Mouse (Mus musculus) hindbrain, embryonic 12.5 days (tissue): ENCODE measurements at regions not wholly inside any gene's neighbourhood (a gene's known extent, or its start where the extent isn't known, plus 50 kb on each side); places are given as distances from the start of the nearest gene placed in this dataset.

ENCODE experiments used
- ATAC-seq: fragments of 200-750 bp; cut with Nextera tagmentation; 2 replicates; pipeline ENCODE4 v1.8.0; 2017; ENCODE audit warnings: moderate TSS enrichment; ENCODE audit not compliant: low FRiP score
- H3K27ac ChIP-seq: fragments of 300-500 bp; sonication (generic); 2 replicates; pipeline ENCODE4 v1.5.1; 2016; ENCODE audit warnings: mild to moderate bottlenecking
- H3K27me3 ChIP-seq: fragments of 300-500 bp; sonication (generic); 2 replicates; pipeline ENCODE4 v1.6.1; 2016; ENCODE audit warnings: mild to moderate bottlenecking
- H3K36me3 ChIP-seq: fragments of 300-500 bp; sonication (generic); 2 replicates; pipeline ENCODE4 v1.6.1; 2016; ENCODE audit warnings: mild to moderate bottlenecking
- H3K4me1 ChIP-seq: fragments of 300-500 bp; sonication (generic); 2 replicates; pipeline ENCODE4 v1.6.1; 2016
- H3K4me2 ChIP-seq: fragments of 300-500 bp; sonication (generic); replicated peaks from 2 replicates; pipeline ENCODE4 v1.6.1; 2016; ENCODE audit warnings: mild to moderate bottlenecking
- H3K4me3 ChIP-seq: fragments of 300-500 bp; sonication (generic); 2 replicates; pipeline ENCODE4 v1.5.1; 2016; ENCODE audit warnings: mild to moderate bottlenecking
- H3K9ac ChIP-seq: fragments of 300-500 bp; sonication (generic); 2 replicates; pipeline ENCODE4 v1.6.1; 2016; ENCODE audit warnings: mild to moderate bottlenecking, moderate library complexity
- H3K9me3 ChIP-seq: fragments of 300-500 bp; sonication (generic); replicated peaks from 2 replicates; pipeline ENCODE4 v1.6.1; 2016; ENCODE audit warnings: mild to moderate bottlenecking
- WGBS: fragments of 180-500 bp; shearing (Covaris S2); methylation state at CpG from one replicate; pipeline ENCODE4 v1.1.7; 2016; 5-methylcytosine and 5-hydroxymethylcytosine counted together

- H3K27ac ChIP-seq, result no peak overlapping the region
- no peak overlapping the region for H3K4me2 ChIP-seq
- no peaks in the 10 kb centered on the region for H3K27me3 ChIP-seq
- H3K36me3 ChIP-seq, result no peaks in the 10 kb centered on the region
- no peaks in the 10 kb centered on the region for H3K9me3 ChIP-seq
- 80% methylated on average over 8 of the region's 8 CpGs for WGBS
- no peak overlapping the region for H3K4me3 ChIP-seq
- H3K9ac ChIP-seq, result no peak overlapping the region
- ATAC-seq, result no peak
- H3K4me1 ChIP-seq, result peaks cover 4% of the 10 kb centered on the region; the same call in 1 of the 2 replicates
Measured at GRCm38 (mm10) chr9:14116097-14116840, 158.6 kb upstream of the Sesn3 start.

GRCm38 (mm10) chr9:14133372-14133771 is 141.5 kb upstream of the Sesn3 start:
- Histone ChIP-seq H3K27me3 (no peaks in the 10 kb centered on the region), H3K4me2 (no peak overlapping the region), H3K27ac (no peak overlapping the region), H3K9me3 (no peaks in the 10 kb centered on the region), H3K9ac (no peak overlapping the region), H3K36me3 (no peaks in the 10 kb centered on the region), H3K4me1 (no peaks in the 10 kb centered on the region), H3K4me3 (no peak overlapping the region)
- ATAC-seq, result no peak
- 88% methylated on average over 5 of the region's 5 CpGs for WGBS

GRCm38 (mm10) chr9:14134894-14135450 is 139.9 kb upstream of the Sesn3 start:
- Histone ChIP-seq H3K27ac (no peak overlapping the region), H3K36me3 (no peaks in the 10 kb centered on the region), H3K9me3 (no peaks in the 10 kb centered on the region), H3K4me2 (no peak overlapping the region), H3K4me1 (no peaks in the 10 kb centered on the region), H3K4me3 (no peak overlapping the region), H3K9ac (no peak overlapping the region), H3K27me3 (no peaks in the 10 kb centered on the region)
- ATAC-seq, result no peak
- 67% methylated on average over 6 of the region's 6 CpGs for WGBS

- no peak overlapping the region for H3K9ac ChIP-seq
- no peaks in the 10 kb centered on the region for H3K27me3 ChIP-seq
- H3K4me3 ChIP-seq, result no peak overlapping the region
- H3K4me2 ChIP-seq, result no peak overlapping the region
- 96% methylated on average over 4 of the region's 4 CpGs for WGBS
- no peaks in the 10 kb centered on the region for H3K36me3 ChIP-seq
- no peaks in the 10 kb centered on the region for H3K9me3 ChIP-seq
- 0 out of 2 replicates have a peak, but pooled peaks cover 2% of the 10 kb centered on the region for H3K4me1 ChIP-seq
- ATAC-seq, result no peak
- H3K27ac ChIP-seq, result no peak overlapping the region
Measured at GRCm38 (mm10) chr9:14141321-14141720, 133.5 kb upstream of the Sesn3 start.

GRCm38 (mm10) chr9:14143988-14144387 is 130.9 kb upstream of the Sesn3 start:
- Histone ChIP-seq H3K4me2 (no peak overlapping the region), H3K36me3 (no peaks in the 10 kb centered on the region), H3K9me3 (no peaks in the 10 kb centered on the region), H3K27me3 (no peaks in the 10 kb centered on the region), H3K27ac (no peak overlapping the region), H3K9ac (no peak overlapping the region), H3K4me3 (no peak overlapping the region), H3K4me1 (0 out of 2 replicates have a peak, but pooled peaks cover 2% of the 10 kb centered on the region)
- 62% methylated on average over 2 of the region's 2 CpGs for WGBS
- ATAC-seq, result no peak

- H3K4me1 ChIP-seq, result 0 out of 2 replicates have a peak, but pooled peaks cover 2% of the 10 kb centered on the region
- H3K4me3 ChIP-seq, result no peak overlapping the region
- H3K9ac ChIP-seq, result no peak overlapping the region
- no peak overlapping the region for H3K27ac ChIP-seq
- no peaks in the 10 kb centered on the region for H3K9me3 ChIP-seq
- no peaks in the 10 kb centered on the region for H3K27me3 ChIP-seq
- WGBS, result 92% methylated on average over 7 of the region's 7 CpGs
- no peaks in the 10 kb centered on the region for H3K36me3 ChIP-seq
- no peak for ATAC-seq
- no peak overlapping the region for H3K4me2 ChIP-seq
Measured at GRCm38 (mm10) chr9:14147088-14147487, 127.8 kb upstream of the Sesn3 start.

- Histone ChIP-seq H3K36me3 (no peaks in the 10 kb centered on the region), H3K4me2 (no peak overlapping the region), H3K4me3 (no peak overlapping the region), H3K9me3 (no peaks in the 10 kb centered on the region), H3K27me3 (no peaks in the 10 kb centered on the region), H3K9ac (no peak overlapping the region), H3K27ac (no peak overlapping the region), H3K4me1 (0 out of 2 replicates have a peak, but pooled peaks cover 2% of the 10 kb centered on the region)
- WGBS, result 70% methylated on average over 4 of the region's 4 CpGs
- ATAC-seq, result no peak
Measured at GRCm38 (mm10) chr9:14147731-14148130, 127.1 kb upstream of the Sesn3 start.

- no peaks in the 10 kb centered on the region for H3K9me3 ChIP-seq
- no peak overlapping the region for H3K27ac ChIP-seq
- no peak overlapping the region for H3K4me2 ChIP-seq
- WGBS, result 79% methylated on average over 9 of the region's 9 CpGs
- no peak for ATAC-seq
- H3K36me3 ChIP-seq, result no peaks in the 10 kb centered on the region
- H3K9ac ChIP-seq, result no peak overlapping the region
- no peaks in the 10 kb centered on the region for H3K4me1 ChIP-seq
- H3K27me3 ChIP-seq, result no peaks in the 10 kb centered on the region
- no peak overlapping the region for H3K4me3 ChIP-seq
Measured at GRCm38 (mm10) chr9:14150288-14150687, 124.6 kb upstream of the Sesn3 start.

- Histone ChIP-seq H3K4me3 (no peak overlapping the region), H3K27me3 (no peaks in the 10 kb centered on the region), H3K9ac (no peak overlapping the region), H3K4me2 (no peak overlapping the region), H3K27ac (no peak overlapping the region), H3K36me3 (no peaks in the 10 kb centered on the region), H3K4me1 (0 out of 2 replicates have a peak, but pooled peaks cover 6% of the 10 kb centered on the region), H3K9me3 (no peaks in the 10 kb centered on the region)
- WGBS, result 80% methylated on average over 1 of the region's 1 CpGs
- ATAC-seq, result no peak
Measured at GRCm38 (mm10) chr9:14156967-14157366, 117.9 kb upstream of the Sesn3 start.

- Histone ChIP-seq H3K27me3 (no peaks in the 10 kb centered on the region), H3K4me1 (0 out of 2 replicates have a peak, but pooled peaks cover 6% of the 10 kb centered on the region), H3K36me3 (no peaks in the 10 kb centered on the region), H3K9me3 (no peaks in the 10 kb centered on the region; the same call in 1 of the 2 replicates), H3K27ac (no peak overlapping the region), H3K9ac (no peak overlapping the region), H3K4me3 (no peak overlapping the region), H3K4me2 (no peak overlapping the region)
- no peak for ATAC-seq
- WGBS, result 25% methylated on average over 9 of the region's 9 CpGs
Measured at GRCm38 (mm10) chr9:14158096-14158837, 116.6 kb upstream of the Sesn3 start.

GRCm38 (mm10) chr9:14160207-14160606 is 114.7 kb upstream of the Sesn3 start:
- WGBS, result 93% methylated on average over 1 of the region's 1 CpGs
- no peaks in the 10 kb centered on the region; the same call in 1 of the 2 replicates for H3K9me3 ChIP-seq
- 0 out of 2 replicates have a peak, but pooled peaks cover 6% of the 10 kb centered on the region for H3K4me1 ChIP-seq
- H3K4me3 ChIP-seq, result no peak overlapping the region
- no peak overlapping the region for H3K9ac ChIP-seq
- H3K4me2 ChIP-seq, result no peak overlapping the region
- no peak for ATAC-seq
- H3K36me3 ChIP-seq, result no peaks in the 10 kb centered on the region
- no peak overlapping the region for H3K27ac ChIP-seq
- no peaks in the 10 kb centered on the region for H3K27me3 ChIP-seq

- H3K27ac ChIP-seq, result no peak overlapping the region
- peaks cover 26% of the 10 kb centered on the region for H3K4me1 ChIP-seq
- no peak overlapping the region for H3K9ac ChIP-seq
- H3K4me2 ChIP-seq, result no peak overlapping the region
- H3K4me3 ChIP-seq, result no peak overlapping the region
- no peak for ATAC-seq
- H3K36me3 ChIP-seq, result no peaks in the 10 kb centered on the region
- no peaks in the 10 kb centered on the region for H3K27me3 ChIP-seq
- no peaks in the 10 kb centered on the region for H3K9me3 ChIP-seq
- WGBS, result 67% methylated on average over 2 of the region's 2 CpGs
Measured at GRCm38 (mm10) chr9:14171589-14172240, 103.2 kb upstream of the Sesn3 start.
